Mouse (Mus musculus): ENCODE measurements around the gene Rapgef5.

Rapgef5 gene

DNA sequence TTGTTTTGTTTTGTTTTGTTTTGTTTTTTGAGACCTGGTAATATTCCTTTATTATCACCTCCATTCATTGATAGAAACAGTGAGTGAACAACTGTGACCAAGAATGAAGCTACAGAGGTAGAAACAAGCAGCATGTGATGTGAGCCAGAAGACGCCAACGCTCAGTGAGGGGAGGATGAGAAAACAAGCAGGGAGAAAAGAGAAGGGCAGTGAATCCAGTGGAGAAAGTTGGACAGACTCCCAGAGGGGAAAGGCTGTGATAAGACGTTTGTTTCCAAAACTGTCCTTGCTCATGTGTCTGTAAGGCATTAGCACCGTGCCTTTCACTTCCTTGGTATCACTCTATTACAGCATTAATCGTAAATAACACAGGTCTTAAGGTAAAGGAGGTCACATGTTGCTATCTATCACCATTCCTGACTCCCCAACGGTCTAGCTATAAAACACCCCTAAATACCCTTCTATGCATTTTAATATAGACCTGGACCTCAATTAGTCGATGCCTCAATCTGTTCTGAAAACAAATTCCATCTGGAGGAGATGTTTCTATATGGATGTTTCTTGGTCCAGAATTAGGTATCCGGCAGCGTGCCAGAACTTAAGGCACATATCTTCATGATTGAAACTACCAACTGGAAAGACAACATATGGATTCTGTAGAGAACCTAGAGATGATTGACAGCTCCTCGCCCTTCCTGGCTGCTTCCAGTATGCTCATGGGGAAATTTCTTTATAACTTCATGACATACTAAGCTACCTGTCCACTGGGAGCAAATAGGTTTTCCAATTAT, 153.5 kb downstream of the Rapgef5 start:
- no peak for DNase-seq (ENCODE audit: low spot score in 2 of 2)

GRCm38 (mm10) chr12:117673188-117673587, 156.9 kb downstream of the Rapgef5 start:
- DNase-seq (ENCODE audit: low spot score in 2 of 2) = no peak

DNA sequence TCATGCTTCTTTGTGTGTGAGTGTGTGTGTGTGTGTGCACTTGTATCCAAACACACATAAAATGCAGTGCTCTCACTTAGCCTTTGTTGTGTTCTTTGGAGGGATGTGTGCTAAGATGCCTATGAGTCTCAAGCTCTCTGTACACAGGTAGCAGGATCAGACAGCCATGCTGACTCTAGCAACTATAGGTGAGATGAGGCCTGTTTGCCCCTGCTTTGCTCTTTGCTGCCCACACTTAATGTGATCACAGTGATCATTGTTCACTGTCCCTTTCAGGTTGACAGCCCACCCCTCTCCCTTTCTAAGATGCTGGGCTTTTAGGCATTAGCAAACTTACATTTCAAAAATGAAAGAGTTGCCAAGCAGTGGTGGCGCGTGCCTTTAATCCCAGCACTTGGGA, 158.2 kb downstream of the Rapgef5 start:
- no peak for DNase-seq (ENCODE audit: low spot score in 2 of 2)

DNA sequence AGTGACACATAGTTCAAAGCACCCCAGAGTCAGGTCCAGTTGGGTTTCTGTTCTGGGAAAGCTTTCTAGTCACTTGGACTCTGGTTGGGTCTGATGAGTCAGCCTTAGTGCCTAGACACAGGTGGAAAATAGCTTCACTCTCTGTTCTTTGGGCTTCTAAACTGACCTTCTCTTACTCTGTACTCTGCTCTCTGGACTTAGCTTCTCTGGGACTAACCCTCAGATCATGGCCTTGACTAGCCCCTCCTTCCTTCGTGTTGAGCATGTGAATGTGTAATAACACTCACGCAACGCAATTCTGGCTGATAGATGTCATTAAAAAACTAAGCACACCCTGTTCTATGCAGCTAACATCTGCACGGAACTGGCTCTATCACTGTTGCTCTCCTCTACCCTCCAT, 160.0 kb downstream of the Rapgef5 start:
- DNase-seq (ENCODE audit: low spot score in 2 of 2) = no peak

DNA sequence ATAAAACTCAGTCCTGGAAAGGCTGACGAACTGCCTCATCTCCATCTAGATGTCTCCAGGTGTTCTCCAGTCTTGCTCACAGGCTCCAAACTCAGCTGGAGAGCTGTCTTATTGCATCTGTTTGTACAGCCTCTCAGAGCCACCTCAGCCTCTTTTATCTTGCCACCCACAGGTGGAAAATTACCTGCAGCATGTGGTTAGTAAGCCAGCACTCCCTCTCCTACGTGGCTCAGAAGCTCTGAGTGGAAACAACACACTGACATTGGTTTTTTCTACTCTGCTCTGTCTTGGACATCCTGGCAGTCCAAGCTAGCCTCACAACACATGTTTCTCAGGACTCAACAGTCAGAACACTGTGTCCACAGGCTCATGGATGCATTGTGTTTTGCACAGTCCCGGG, 162.6 kb downstream of the Rapgef5 start:
- no peak for DNase-seq (ENCODE audit: low spot score in 2 of 2)

GRCm38 (mm10) chr12:117679795-117680194, 163.5 kb downstream of the Rapgef5 start:
- DNase-seq (ENCODE audit: low spot score in 2 of 2) = no peak

GRCm38 (mm10) chr12:117681273-117681672, 165.0 kb downstream of the Rapgef5 start:
- DNase-seq (ENCODE audit: low spot score in 2 of 2) = no peak

DNA sequence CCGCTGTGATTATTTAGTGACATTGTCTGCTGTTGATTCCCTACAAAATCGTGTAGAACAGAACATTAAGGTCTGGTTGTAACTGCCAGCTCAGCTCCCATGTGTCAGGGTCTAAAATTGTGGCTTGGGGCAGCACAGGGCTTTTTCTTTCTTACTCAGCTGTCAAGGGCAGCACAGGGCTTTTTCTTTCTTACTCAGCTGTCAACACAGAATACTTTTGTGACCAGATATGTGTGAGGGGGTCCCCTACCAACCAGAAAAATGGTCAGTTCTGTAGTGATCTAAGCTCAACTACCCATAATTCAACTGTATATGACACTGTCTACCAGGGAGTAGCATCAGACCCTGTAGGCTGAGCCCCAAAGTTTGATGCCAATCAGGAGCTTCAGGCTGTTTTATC, 167.1 kb downstream of the Rapgef5 start:
- no peak for DNase-seq (ENCODE audit: low spot score in 2 of 2)

- DNase-seq (ENCODE audit: low spot score in 2 of 2) = no peak
Measured at GRCm38 (mm10) chr12:117683984-117684383, 167.7 kb downstream of the Rapgef5 start.

DNA sequence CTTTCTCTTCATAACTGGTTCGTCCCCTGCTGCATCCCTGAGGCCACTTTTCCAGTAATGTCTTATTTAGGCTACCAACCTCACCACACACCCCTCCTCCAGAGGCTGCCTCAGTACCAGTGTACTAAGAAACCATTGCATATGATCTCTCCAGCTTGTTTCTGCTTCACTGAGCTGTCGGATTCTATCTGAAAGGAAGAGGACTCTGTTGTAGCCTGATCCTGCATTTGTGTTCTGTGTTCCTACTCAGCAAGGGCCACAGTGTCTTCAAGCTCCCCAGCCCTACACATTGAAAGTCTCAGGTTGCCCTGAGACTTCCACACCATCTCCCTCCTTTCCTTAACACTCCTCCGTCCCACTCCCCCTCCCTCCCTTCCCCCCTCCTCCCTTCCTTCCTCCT, 168.5 kb downstream of the Rapgef5 start:
- no peak for DNase-seq (ENCODE audit: low spot score in 2 of 2)

GRCm38 (mm10) chr12:117685336-117685735, 169.1 kb downstream of the Rapgef5 start:
- no peak for DNase-seq (ENCODE audit: low spot score in 2 of 2)

DNA sequence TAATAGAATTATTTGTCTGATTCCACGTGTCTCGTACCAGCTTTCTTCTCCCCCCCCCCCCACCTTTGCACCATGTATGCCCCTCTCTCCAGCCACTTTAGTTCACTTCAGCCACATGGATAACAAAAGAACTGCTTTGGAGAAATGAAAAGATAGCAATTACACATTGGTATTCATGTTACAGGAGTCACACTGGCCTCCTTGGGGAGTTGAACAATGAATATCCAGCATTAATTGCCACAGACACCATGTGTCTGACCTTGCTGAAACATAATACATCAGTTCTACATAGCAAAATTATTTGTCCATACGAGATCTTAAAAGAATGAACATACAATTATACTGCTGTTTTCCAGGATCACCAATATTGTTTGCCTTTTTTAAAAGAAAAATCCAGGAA, 170.5 kb downstream of the Rapgef5 start:
- DNase-seq (ENCODE audit: low spot score in 2 of 2) = no peak

DNA sequence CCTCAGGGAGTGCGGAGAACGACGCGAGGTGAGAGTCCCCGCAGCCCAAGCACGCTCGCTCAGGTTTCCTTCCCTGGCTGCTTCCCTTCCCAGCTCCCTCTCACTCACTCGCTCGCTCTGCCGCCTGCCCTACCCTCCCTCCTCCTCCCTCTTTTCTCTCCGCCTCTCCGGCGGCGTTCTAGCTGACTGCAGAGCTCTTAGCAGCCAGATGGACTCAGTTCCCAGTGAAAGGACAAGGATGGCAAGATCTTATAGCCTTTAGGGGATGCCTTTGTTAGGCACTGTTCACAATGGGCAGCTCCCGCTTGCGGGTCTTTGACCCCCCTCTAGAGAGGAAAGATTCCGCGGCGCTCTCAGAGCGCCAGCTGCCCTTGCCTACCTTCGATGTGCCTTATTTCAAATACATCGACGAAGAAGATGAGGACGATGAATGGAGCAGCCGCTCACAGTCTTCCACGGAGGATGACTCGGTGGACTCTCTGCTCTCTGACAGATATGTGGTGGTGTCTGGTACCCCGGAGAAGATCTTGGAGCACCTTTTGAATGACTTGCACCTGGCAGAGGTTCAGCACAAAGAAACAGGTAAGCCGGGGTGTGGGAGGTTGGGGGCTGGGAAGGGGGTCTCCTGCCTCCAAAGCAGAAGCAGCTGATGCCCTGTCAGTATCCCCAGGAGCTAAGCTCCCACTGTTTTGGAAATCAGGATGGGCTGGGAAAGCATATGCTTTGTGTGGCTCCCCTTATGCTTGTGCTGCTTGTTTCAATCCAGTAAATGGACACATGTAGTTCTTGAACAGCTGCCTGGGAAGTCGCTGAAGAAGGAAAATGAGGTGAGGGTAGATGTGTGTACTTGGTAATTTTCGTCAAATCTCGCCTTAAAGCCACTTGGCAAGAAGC, 172.6 kb downstream of the Rapgef5 start:
- DNase-seq (ENCODE audit: low spot score in 2 of 2) = peak in 1 of 2 experiments; percentile 58

- DNase-seq (ENCODE audit: low spot score in 2 of 2) = no peak
Measured at GRCm38 (mm10) chr12:117691336-117691735, 175.1 kb downstream of the Rapgef5 start.

DNA sequence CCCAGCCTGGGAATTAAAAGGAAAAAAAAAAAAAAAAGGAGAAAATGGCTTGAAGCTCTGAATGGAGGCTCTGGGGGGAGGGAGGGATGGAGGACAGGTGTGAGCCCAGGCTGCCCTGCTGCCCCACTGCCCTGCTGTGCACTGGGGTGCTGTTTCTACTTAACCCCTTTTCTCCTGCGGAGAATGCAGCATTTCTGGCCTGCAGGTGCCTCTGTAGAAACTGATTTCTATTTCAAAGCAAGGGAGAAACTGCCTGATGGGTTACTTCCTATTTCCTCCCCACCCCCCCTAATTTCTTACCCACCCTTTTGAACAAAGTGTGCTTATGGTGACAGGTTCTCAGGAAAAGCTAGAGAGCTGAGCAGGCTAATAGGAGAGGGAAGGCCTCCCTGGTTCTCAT, 176.5 kb downstream of the Rapgef5 start:
- no peak for DNase-seq (ENCODE audit: low spot score in 2 of 2)

GRCm38 (mm10) chr12:117699950-117700665, 183.8 kb downstream of the Rapgef5 start:
- no peak for DNase-seq (ENCODE audit: low spot score in 2 of 2)

DNA sequence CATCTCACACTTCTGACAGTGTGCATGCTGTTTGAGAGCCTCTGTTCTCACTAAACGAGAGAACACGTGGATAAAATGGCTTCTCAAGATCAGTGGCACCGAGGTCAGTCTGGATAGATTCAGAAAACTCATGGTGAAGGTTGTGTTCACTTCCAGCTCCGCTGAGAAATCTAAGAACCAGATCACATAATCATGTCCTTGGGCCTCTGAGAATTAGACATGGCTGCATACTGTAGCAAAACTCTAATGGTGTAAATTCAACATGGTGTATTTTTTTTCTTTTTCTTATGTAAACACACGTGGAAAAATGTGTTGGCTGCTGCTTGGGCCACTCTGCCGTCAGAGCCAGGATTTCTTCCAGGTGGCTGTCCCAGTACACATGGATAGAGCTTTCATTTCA, 184.6 kb downstream of the Rapgef5 start:
- no peak for DNase-seq (ENCODE audit: low spot score in 2 of 2)

DNA sequence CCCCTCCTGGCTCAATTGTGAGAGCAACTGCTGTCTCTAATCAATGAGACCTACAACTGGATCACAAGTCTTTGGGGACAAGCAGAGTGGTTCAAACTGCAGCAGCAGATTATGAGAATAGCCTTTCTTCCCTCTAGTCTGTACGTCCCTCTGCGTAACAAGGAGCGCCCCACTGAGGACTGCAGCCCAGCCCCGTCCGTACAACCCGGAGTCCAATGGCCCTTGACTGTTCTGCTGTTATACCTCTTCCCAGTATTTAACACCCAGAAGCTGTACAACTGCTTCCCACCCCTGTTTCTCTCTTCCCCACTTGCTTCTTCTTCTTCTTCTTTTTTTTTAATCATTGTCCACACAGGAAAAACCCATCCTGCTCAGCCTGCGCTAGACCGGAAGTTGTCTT, 186.0 kb downstream of the Rapgef5 start:
- DNase-seq (ENCODE audit: low spot score in 2 of 2) = no peak

GRCm38 (mm10) chr12:117702928-117703327, 186.6 kb downstream of the Rapgef5 start:
- DNase-seq (ENCODE audit: low spot score in 2 of 2) = no peak

GRCm38 (mm10) chr12:117703413-117703812, 187.1 kb downstream of the Rapgef5 start:
- no peak for DNase-seq (ENCODE audit: low spot score in 2 of 2)

GRCm38 (mm10) chr12:117705308-117705707, 189.0 kb downstream of the Rapgef5 start:
- DNase-seq (ENCODE audit: low spot score in 2 of 2) = no peak

DNA sequence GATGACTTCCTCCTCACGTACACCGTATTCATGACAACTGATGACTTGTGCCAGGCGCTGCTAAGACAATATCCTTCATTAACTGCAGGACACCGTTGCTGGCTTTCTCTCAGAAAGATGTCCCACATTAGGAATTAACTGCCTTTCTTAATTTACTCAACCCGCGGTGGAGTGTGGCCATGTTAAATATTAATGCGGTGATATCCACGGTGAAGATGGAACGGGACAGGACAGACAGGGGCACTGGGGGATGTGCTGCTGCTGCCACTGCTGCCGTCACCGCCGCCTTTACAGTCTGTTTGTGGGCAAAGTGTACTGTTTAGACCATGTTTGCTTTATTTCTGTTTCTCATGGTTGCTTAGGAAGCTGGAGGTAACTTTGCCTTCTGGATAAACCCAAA, 193.0 kb downstream of the Rapgef5 start:
- no peak for DNase-seq (ENCODE audit: low spot score in 2 of 2)
